Mouse (Mus musculus) thymus, adult 2 months (tissue): Measurements from ENCODE around the gene Sord.

Source experiments
- CTCF ChIP-seq: fragments of 200-500 bp; IDR thresholded peaks from 2 replicates; pipeline ENCODE4 v1.5.1; 2012; ENCODE audit warnings: mild to moderate bottlenecking, control low read depth, low read length, moderate library complexity, borderline replicate concordance; ENCODE audit not compliant: control insufficient read depth, poor library complexity, insufficient read depth; ENCODE audit errors: extremely low read depth
- POLR2A ChIP-seq: fragments of 200-500 bp; IDR thresholded peaks from 2 replicates; pipeline ENCODE4 v1.6.1; 2012; ENCODE audit warnings: mild to moderate bottlenecking, low read length, control low read depth, moderate library complexity; ENCODE audit not compliant: control insufficient read depth, poor library complexity, insufficient read depth; ENCODE audit errors: extremely low read depth

DNA sequence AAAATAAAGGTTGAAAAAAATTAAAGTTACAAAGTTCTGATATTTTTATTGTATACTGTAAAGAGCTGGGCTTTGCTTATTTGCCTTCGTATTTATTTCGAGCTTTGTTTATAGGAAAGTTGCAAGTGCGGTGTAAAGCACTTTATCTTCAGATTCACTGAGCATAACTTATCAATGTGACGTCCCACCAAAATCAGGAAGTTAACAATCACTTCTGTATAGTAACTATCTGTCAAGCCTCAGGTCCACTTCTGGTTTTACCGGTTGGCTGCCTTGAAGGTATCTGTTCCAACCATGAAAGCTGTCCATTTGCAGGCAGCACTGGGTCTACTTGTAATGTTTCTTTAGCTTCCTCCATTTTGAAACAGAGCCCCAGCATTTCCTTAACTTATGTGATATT is 12.3 kb upstream of the Sord start:
- TF ChIP-seq CTCF (no peak), POLR2A (no peak)
